Mouse (Mus musculus): Measurements from ENCODE around the gene Skor1.

The Skor1 gene

DNA sequence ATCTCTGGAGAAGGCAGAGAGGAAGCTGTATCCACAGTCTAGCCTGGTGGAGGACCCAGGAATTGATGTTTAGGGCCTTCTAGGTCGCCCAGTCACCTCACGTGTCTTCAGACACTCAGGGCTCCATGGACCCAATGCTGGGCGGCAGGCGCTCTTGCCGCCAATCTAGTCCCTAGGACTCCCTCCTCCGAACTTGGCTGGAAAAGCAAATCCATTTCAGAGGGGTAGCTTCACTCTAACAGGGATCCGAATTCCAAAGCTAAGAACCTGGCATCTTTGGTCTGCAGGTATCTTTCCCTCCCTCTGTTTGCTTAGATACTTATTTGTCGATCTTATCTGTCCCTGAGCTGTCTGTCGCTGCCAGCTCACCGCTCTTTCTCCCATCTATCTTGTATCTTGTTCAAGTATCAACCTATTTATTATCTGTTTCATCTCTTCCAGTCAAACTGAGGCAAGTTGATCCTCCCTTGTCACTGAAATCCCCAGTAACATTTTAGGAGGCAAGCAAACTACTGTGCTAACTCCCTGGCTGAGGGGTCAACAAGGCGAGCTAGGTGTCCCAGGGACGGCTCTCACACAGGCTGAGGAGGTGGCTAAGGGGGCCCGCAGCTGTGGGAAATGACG lies 863 bp downstream of the Skor1 start:
- no peak for DNase-seq

DNA sequence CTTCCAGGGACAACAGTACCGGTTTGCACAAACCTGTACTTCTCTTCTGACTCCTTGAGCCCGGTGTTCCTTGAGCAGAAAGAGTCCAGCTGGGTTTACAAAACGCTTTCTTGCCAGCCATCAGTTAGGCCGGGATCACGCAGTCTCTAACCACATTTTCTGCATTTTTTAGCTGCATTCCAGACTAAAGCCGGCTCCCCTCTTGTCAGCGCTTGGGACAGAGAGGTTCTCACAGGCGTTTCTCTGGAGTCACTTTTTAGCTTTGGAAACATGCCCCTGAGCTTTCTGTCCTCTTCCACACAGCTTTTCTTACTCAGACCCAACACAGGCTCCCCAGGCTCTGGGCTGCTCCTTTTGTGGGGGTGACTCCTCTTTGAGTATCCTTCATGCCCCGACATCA lies 1.5 kb downstream of the Skor1 start:
- DNase-seq, result no peak

DNA sequence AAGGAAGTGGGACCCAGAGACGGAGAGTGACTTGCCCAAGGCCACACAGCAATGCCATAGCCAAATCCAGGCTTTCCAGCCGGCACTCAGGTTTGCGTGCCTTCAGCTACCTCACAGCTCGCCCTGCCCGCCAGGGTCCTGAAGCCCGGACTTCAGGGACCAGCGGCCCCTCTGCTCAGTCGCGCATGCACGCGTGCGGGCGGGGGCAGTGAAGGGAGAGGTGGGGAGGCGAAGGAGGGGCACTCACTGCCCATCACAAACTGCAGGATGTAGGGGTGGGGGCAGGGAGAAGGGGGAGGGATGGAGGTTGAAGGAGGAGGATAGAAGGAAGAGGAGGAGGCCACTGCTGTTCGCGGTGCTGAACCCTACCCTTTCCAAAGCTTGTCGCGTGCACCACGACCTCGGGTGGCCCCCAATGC lies 1.9 kb downstream of the Skor1 start:
- DNase-seq, result no peak

DNA sequence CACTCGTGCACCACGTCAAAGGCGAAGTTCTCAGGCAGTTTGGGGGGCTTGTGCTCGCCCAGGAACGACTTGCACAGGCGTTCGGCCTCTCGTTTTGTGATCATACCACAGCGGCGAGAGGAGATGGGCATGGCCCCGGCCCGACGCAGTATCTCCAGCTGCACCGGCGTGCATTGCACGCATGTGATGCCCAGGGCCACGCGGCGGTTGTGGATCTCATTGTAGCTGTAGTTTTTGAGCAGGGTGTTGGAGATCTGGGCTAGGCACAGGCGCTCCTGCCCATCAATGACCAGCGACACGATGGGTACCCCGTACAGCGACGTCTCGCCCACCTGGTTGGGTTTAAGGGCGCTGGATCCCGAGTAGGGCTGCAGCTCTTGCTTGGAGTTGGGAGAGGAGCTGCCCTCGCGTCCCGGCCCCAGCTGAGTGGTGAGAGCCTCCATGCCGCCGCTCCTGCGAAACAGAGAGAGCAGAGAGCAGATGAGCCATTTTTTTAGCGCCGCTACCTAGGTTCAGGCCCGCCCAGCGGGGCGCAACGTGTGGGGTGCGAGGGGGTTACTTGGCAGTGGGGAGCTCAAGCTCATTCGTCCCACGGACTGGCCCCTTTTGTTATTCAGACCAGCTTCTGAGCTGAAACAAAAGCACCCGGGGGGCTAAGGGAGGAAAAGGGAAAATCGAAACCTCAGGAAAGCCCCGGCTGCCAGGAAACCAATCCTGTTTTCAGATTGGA lies 2.5 kb downstream of the Skor1 start:
- no peak for DNase-seq

DNA sequence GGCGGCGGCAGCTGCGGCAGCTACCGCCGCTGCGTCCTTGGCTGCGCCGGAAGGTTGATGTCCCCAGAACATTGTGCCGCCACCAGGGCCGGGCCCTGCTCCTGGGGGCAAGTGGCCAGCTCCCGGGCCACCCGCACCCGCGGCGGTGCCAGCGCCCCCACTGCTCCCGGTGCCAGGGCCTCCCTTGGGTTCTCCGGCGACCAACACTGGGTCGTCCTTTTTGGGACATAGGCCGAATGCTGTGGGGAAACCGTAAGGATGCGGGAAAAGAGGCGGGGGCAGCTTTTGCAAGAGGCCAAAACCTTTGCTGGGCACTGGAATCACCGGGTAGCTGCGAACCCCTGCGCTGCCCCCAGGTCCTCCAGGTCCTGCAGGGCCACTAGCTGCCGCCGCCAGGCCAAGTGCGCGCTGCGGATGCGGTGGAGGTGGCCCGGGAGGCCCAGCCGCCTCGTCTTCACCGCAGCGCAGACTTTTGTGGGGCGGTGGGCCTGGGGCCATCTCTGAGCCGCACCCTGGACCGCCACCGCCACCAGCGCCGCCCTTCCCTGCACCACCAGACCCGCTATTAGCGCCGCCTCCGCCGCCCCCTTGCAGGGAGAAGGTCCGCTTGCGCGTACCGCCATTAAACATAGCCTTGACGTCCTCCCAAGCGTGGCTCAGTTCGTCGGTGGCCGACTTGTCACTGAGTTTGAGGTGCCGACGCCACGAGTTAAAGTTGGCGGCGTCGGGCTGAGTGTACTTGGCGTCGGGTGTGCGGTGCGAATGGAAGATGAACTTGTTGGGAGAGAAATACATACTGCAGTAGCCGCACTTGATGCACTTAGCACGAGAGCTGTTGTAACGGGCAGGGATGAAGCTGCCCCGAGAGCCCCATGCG lies 3.3 kb downstream of the Skor1 start:
- no peak for DNase-seq

DNA sequence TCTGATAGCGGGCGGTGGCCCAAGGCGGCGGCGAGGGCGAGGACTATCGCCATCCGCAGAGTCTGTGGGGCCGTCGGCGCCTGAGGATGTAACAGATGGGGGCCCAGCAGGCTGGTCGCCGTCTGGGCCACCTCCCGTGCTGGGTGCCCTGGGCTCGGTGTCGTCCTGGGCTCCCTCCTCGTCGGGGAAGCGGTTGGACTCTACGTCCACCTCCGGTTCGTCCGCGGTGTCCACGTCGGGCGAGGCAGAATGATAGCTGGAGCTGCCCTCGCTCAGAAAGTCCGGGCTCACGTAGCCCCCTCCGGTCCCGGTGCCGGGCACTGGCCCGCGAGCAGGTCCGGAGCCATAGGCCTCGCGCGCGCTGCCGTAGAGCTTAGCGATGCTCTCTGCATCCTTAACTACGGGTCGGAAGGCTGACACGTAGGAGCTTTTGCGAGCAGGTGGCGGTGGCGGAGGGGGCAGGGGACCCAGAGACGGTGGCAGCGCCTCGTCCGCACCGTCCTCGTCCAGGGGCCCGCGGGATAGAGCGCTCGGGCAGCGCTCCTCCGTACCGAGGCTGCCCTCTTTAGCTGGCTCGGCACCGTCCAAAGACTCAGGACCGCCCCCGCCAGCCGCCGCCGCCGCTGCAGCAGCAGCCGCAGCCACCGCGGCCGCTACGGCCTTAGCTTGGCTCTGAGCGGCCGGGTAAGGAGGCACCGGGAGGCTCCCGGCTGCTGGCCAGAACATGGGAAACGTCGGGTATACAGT lies 4.1 kb downstream of the Skor1 start:
- DNase-seq, result no peak

DNA sequence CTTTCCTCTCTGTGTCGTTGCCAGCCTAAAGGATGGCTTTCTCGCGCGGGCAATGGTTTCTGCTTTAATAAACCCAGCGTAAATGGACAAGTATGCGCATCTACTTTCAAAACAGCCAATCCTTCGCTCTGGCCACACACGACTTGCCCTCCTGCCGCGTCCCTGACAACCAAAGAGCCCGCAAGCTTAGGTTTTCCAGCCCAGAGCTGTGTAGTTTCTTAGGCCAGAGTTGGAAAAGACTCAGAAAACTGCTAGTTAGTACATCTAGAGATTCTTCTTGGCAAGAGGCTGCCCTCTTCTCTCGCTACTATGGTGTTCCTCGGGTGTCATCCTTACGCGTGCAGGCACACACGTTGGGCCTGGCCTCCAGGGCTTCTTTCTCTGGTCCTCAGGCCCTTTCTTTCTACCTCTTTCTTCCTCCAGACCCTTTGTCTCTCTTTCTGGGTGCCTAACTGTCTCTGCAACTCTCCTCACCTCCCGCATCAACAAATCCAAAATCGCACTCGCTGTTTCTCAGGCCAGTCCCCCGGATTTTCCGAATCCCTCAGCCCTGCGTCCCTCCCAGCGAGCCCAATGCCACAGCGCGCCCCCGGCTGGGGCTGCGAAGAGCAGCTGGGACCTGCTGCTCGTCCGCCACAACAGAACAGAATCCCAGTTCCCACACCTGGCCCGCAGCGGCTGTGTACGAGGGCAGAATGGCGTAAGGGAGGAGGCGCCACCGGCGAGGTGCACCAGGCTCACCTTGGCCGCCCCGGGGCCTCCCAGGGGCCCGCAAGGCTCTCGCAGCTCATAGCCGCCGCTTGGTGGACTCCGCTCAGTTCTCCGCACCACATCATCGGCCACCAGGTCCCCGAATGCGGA lies 4.9 kb downstream of the Skor1 start:
- DNase-seq, result no peak

DNA sequence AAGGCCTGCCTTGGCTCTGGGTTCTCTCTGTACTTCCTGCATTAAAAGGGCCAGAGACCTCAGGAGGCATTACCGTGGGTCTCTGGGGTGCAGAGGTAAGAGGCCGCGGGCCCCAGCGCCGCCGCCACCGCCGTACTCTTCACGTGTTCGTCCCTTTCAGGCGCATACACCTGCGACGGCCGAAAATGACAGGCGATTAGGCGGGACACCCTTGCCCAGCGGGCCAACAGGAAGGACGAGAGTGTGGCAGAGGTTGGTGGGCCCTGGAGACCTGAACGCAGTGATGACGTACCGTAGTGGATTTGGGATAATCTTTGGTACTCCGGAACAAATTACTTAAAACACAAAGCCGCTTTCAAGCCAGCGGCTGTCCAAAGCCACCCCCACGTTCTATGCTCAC lies 5.5 kb downstream of the Skor1 start:
- DNase-seq, result no peak

DNA sequence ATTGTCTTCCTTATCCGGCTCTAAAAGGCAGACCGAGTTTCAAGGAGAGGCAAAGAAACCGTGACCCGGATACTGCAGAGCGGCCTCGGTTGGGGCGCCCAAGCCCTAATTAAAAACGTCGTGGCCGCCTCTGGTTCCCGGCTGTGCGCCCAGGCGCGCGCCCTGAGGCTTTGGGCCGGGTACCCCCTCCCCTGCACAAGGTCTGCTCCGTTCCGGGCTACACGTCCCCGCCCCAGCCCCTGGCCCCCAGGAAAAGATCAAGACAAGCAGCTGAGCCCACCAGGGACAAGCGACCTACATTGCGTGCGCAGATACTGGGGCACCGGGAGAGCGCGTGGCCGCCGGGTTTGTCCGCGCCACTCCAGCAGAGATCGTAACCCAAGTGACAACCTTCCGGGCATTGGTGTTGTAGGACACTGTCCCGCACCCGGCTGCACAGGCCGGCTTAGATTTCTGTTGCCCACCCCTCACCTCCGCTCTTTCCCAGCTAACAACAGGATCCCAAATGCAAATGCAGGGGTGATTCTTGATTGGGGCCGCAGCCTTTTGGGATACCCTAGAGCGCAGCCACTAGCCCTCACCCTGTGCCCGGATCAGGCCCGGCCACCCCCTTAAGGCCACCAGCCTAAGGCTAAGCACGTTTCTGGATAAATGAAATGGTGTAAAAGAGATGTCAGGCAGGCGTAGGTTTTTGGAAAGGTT lies 6.3 kb downstream of the Skor1 start:
- no peak for DNase-seq

DNA sequence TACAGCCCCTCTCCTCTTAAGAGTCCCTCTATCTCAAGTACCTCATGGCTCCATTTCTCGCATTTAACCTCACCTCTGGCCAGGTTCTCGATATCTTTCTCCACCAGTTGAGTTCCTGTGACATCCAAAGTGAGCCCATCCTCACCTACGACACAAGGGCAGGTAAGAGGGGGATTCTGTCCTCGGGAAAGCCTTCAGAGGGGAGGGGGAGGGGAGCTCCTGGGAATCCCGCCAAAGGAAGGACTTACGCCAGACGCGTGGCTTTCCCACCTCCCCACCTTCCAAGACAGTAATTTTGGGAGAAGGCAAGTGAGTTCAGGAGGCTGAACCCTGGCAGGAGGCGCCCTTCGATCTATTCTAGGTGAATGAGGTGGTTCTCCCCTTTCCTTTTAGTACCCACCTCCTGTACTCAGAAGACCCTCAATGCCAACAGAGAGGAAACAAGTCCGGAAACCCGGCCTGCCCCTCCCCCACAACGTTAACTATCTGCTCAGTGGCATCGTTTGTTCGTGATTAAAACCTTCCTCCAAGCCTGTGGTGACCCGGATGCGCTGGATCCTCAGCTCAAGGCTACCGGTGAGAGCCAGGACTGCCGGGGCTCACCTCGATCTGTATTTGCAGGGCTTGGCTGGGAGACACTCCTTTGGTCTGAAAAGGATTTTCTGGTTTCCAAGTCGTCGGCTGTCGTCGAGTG lies 7.0 kb downstream of the Skor1 start:
- DNase-seq, result no peak

DNA sequence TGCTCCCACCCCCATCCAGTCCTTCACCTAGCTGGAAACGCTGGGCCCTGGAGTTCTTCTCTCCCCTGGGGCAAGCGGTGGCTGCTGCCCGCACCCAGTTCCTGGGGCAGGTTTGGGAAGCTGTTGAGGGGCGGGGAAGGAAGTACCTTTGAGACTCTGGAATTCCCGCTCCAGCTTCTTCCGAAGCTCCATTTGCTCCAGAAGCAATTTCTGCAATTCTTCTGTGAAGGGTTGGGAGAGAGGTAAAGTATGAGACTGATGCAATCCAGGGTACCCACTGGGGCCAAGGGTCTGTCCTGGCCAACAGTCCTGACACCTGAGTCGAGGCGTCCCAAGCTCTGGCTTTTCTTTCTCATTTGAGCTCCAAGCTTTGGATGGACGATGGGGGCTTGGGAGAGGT lies 8.6 kb downstream of the Skor1 start:
- no peak for DNase-seq

DNA sequence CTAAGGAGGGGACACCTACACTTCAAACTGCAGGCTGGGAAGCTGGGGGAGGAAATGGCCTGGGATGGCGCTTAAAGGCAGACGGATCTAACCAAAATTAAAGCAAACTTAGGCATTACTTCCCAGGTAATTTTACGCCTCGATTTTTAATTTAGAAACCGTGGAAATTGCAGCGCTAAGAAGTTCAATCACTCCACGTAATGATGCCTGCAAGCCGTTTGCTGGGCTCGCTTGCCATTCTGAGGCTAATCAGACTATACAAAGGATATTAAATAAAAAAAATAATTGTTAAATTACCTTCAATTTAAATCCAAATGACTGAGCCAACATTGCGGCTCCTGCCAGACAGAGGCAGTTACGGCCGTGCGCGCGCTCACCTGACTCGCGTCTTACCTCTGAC lies 9.1 kb downstream of the Skor1 start:
- DNase-seq, result no peak

DNA sequence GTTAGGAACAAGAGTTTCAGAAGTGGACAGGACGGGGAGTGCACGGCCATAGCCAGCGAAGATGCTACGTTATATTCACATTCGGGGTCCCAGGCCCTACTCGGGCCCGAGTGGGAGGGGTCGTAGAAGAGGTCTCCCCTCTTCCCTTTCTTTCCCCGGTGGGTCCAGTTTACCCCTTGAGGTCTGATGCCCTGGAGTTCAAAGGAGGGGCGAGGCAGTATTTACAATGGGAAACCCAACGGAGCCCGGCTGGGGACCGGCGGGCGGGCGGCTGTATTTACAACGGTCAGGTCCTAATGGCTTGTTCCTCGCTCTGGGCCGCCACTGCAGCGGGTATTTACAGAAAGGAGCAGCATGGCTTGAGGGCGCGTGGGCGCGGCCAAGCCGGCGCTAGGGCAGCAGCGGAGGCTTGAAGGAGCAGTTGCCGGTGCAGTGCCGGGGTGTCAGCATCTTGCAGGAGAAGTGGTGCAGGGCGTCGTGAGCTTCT lies 10.2 kb downstream of the Skor1 start:
- no peak for DNase-seq

DNA sequence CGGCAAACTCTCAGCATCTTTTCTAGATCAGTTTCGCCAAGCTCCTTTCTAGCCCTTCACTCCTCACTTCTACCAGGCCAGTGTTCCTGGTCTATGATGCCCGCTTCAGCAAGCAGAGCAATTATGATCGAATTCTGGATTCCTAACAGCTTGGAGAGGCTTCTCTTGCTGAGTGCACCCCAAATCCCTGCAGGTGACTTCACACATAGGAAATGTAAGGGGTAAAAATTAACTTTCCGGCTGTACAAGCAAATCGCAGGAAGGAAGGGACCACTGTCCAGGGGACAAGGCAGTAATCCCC lies 11.2 kb downstream of the Skor1 start:
- DNase-seq, result no peak

DNA sequence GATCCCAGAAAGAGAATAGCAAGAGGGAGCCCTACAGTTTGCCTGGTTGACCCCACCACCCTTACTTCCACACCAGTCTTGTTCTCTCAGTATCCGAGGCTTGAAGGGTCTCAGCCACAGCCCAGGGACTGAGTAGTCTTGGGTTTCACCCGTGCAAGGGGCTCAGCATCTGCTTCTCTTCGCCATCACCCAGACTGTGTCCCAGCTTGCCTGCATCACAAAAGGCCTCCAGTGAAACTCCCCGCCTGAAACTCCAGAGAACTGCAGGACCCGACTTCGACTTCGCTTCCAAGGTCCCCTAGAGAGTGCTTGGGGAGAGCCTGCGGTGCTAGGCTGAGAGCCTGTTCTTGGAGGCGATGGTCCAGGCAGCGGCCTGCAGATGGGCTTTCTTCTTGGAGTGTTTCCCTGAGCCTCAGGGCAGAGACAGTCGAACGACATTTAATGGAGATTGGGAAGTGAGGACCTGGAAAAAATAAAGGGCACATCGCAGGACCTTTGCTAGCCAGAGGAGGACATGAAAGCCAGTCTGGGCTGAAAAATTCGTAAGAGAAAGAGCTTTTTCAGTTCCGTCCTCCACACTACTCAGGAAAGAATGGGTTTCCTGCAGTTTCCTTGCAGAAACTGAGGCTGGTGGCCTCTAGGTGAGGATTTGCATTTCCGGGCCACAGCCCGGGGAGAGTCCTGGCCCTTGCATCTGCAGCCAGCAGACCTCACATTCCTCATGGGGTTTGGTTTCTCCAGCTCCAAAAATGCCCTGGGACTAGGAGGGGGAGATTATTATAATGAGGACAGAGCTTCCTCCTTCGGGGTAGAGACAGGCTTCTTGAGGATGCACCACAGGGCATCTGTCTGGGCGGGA lies 11.8 kb downstream of the Skor1 start:
- no peak for DNase-seq

DNA sequence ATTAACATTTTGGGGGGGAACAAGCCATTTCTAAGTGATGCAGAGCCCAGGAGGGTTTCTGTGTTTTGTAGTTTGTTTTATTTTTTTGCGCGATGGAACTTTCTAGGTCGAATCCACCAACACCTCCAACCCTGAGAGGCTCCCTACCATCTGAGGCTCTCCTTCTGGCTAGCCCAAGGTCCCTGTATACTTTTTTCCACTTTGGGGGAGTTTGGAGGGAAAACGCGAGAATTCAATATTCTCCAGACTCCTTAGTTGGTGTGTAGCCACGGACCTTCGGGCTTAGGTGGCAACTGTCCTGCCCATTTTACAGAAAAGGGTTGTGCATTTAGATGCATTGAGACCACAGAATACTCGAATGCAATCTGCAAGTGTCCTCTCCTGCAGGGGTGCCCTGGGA lies 12.5 kb downstream of the Skor1 start:
- no peak for DNase-seq

DNA sequence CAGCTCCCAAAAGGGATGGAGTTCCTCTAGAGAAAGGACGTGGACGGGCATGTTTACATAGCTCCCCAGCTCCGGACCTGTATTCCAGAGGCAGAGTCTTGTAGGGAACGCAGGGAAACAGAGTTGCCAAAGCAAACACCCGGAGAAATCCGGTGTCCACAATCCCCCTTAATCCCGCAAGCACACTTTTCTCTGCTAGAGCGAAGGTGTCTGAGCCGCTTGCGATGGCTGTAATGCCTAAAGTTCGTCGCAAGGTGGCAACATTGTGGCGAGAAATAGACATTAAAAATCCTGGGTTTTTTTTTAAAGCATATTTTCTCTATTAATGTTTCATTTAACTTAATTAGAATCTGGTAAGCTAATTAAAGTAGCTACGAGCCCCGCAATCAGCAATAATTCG lies 13.0 kb downstream of the Skor1 start:
- DNase-seq, result peak; percentile 54

DNA sequence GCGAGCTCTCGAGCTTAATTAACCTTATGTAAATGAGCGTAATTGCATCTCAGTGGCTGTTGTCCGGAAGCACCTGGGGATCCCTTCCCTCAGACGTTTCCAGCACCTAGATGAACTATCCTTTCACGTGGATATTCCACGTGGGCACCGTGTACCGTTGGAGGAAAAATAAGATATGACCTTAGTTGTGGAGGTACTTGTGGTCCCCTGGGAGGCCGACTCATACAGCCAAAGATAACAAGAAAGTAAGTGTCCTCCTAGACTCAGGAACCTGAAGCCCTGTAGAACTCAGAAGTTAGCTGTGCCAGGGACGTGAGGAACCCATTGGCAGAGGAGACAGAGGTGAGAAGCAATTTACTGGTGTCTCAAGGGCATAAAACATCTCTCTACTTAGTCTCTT lies 13.4 kb downstream of the Skor1 start:
- DNase-seq, result no peak

DNA sequence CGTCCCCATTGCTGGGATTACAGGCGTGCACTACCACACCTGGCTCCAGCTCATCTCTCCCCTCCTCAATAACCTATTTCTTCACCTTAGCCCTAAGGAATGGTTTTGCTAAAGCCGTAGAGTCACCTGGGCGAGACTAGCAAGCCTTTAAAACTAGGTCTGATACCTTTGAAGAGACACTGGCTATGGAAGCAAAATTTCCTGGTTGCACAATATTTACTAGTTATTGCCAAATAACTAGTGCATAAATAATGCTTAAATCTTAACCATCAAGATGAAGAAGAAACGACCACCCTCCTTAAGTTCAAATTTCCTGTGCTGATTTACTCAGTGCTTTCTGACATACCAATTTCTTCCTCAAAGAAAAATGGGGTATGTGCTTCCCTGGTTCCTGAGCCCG lies 15.1 kb downstream of the Skor1 start:
- DNase-seq, result no peak
